Mouse (Mus musculus): Measurements from ENCODE around the gene Crispld2. TPM values are rescaled to one million over a fixed set of nuclear protein-coding genes. Genes with fewer than 3 reads are reported as not detected.

Crispld2 gene
- polyA plus RNA-seq (2014; fragmentation: Illumina TruSeq; extraction: RNeasy Lipid Tissue Mini Kit (QIAGEN cat#74804); ENCODE audit: low read depth, low replicate concordance), result 1.8 TPM

DNA sequence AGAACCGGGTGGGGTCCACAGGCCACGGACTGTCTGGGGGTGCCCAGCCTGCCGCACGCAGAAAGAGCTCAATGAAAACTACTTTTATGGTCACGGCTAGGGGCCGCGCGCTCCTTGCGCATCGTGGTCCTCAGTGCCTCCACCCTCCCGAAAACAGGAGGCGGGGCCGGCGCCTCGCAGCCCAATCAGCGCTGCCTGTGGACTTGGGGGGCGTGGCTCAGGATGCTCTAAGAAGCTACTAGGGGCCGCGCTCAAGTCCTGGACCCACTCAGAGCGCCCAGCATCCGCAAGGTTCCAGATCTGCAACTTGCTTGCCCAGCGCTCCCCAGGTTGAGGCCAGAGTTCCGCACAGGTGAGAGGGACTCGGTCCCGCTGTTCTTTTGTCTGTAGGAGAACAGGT is at the start of gene Crispld2:
TSS of gene Crispld2 (plus strand) at position 190 of the 400 bp plus-strand sequence.

DNA sequence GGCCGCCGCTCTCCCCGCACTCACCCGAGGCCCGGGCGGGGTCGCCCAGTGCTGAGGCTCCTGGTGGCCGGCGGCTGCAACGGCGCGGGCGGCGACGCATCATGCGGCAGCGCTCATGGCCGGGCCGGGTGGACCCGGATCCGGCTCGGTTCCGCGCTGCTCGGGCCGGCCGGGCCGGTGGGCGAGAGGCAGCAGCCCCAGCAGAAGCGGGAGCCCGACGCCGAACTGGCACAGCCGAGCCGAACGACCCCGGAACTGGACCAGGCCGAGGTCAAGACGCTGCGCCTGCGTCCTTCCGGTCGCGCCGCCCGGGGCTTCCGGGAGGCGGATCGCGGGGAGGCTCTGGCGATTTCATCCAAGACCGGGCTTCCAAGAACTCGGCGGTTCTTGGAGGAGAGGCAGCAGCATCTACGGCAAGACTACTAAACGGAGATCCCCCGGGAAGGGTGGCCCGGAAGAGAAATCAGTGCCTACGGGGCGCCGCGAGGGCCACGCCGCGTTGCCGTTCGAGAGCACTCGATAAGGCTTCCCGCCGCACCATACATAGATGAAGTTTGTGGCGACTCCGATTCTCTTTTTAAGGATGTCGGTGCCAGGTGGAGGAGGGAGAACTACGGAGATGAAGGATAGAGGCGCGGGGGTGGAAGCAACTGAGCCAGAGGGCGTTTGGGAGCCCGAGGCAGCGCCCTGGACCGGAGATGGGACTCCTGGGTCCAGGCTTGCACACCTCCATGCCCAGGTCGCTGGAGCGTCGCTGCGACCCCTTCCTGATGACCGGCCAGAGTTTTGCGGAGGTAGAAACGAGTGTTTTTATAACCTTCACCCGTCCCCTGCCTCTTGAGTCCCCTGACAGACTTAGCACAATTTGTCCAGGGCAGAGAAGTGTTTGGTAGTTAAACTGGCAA is 109.1 kb downstream of the Crispld2 start, which contains the start of gene Zdhhc7:
TSS of gene Zdhhc7 (minus strand) at position 415 of the 905 bp plus-strand sequence.

Other genes with a start within 250 kb of the Crispld2 start
- gene Tldc1, start 214.0 kb upstream of the Crispld2 start, polyA plus RNA-seq (2014; fragmentation: Illumina TruSeq; extraction: RNeasy Lipid Tissue Mini Kit (QIAGEN cat#74804); ENCODE audit: low read depth, low replicate concordance), result 1.3 TPM
- gene Cotl1, start 151.9 kb upstream of the Crispld2 start, polyA plus RNA-seq (2014; fragmentation: Illumina TruSeq; extraction: RNeasy Lipid Tissue Mini Kit (QIAGEN cat#74804); ENCODE audit: low read depth, low replicate concordance), result 0.59 TPM
- gene Klhl36, start 130.2 kb upstream of the Crispld2 start, polyA plus RNA-seq (2014; fragmentation: Illumina TruSeq; extraction: RNeasy Lipid Tissue Mini Kit (QIAGEN cat#74804); ENCODE audit: low read depth, low replicate concordance), result not detected
- 10.9 TPM for gene Usp10, start 82.1 kb upstream of the Crispld2 start, polyA plus RNA-seq (2014; fragmentation: Illumina TruSeq; extraction: RNeasy Lipid Tissue Mini Kit (QIAGEN cat#74804); ENCODE audit: low read depth, low replicate concordance)
- gene Gm20388, start 81.6 kb upstream of the Crispld2 start, polyA plus RNA-seq (2014; fragmentation: Illumina TruSeq; extraction: RNeasy Lipid Tissue Mini Kit (QIAGEN cat#74804); ENCODE audit: low read depth, low replicate concordance), result 0.56 TPM
- gene Zdhhc7, start 109.0 kb downstream of the Crispld2 start, polyA plus RNA-seq (2014; fragmentation: Illumina TruSeq; extraction: RNeasy Lipid Tissue Mini Kit (QIAGEN cat#74804); ENCODE audit: low read depth, low replicate concordance), result 1.1 TPM
- gene 6430548M08Rik, start 121.7 kb downstream of the Crispld2 start, polyA plus RNA-seq (2014; fragmentation: Illumina TruSeq; extraction: RNeasy Lipid Tissue Mini Kit (QIAGEN cat#74804); ENCODE audit: low read depth, low replicate concordance), result 5.1 TPM
- 0.48 TPM for gene Fam92b, start 185.0 kb downstream of the Crispld2 start, polyA plus RNA-seq (2014; fragmentation: Illumina TruSeq; extraction: RNeasy Lipid Tissue Mini Kit (QIAGEN cat#74804); ENCODE audit: low read depth, low replicate concordance)
- 0.36 TPM for gene Gse1, start 236.0 kb downstream of the Crispld2 start, polyA plus RNA-seq (2014; fragmentation: Illumina TruSeq; extraction: RNeasy Lipid Tissue Mini Kit (QIAGEN cat#74804); ENCODE audit: low read depth, low replicate concordance)